Mouse (Mus musculus): ENCODE data around the gene Otub1. TPM values are rescaled to one million over a fixed set of nuclear protein-coding genes. Genes with fewer than 3 reads are reported as not detected.

The Otub1 gene
- polyA plus RNA-seq, 1 experiment from 2014 or later, result 240 TPM

GRCm38 (mm10) chr19:7164238-7164637 is 41.9 kb downstream of the Otub1 start:
- H3K27me3 ChIP-seq (ENCODE audit: control insufficient read depth, insufficient read depth, low read depth, low read length), result no peaks in the 10 kb centered on the region; the same call in 1 of the 2 replicates
- no peaks in the 10 kb centered on the region for H3K36me3 ChIP-seq (ENCODE audit: control insufficient read depth, insufficient read depth, low read length)
- H3K4me3 ChIP-seq (ENCODE audit: low read depth, low read length), result peak overlapping the region; percentile 98
- H3K9me3 ChIP-seq (replicated peaks; ENCODE audit: control insufficient read depth, low read length, poor library complexity, severe bottlenecking), result no peaks in the 10 kb centered on the region
- 5% methylated on average over 6 of the region's 6 CpGs for WGBS
- H3K9ac ChIP-seq (ENCODE audit: low read depth, low read length), result peak overlapping the region; percentile 83
- peaks cover 42% of the 10 kb centered on the region for H3K4me1 ChIP-seq (ENCODE audit: control insufficient read depth, insufficient read depth, low read length)
- peak overlapping the region; percentile 94 for H3K4me2 ChIP-seq (ENCODE audit: low read length)
- no peak for ATAC-seq
- H3K27ac ChIP-seq (ENCODE audit: low read length), result peak overlapping the region; percentile 64; the same call in 1 of the 2 replicates

GRCm38 (mm10) chr19:7161064-7161463 is 45.1 kb downstream of the Otub1 start:
- Histone ChIP-seq H3K4me3 (ENCODE audit: low read depth, low read length) (no peak overlapping the region), H3K4me2 (ENCODE audit: low read length) (no peak overlapping the region), H3K27me3 (ENCODE audit: control insufficient read depth, insufficient read depth, low read depth, low read length) (no peaks in the 10 kb centered on the region; the same call in 1 of the 2 replicates), H3K9me3 (replicated peaks; ENCODE audit: control insufficient read depth, low read length, poor library complexity, severe bottlenecking) (no peaks in the 10 kb centered on the region), H3K9ac (ENCODE audit: low read depth, low read length) (no peak overlapping the region), H3K4me1 (ENCODE audit: control insufficient read depth, insufficient read depth, low read length) (peaks cover 46% of the 10 kb centered on the region), H3K27ac (ENCODE audit: low read length) (no peak overlapping the region), H3K36me3 (ENCODE audit: control insufficient read depth, insufficient read depth, low read length) (no peaks in the 10 kb centered on the region)
- ATAC-seq, result no peak
- 72% methylated on average over 3 of the region's 3 CpGs for WGBS

GRCm38 (mm10) chr19:7160151-7160906 is 45.8 kb downstream of the Otub1 start:
- Histone ChIP-seq H3K9ac (ENCODE audit: low read depth, low read length) (peak overlapping the region; percentile 51), H3K36me3 (ENCODE audit: control insufficient read depth, insufficient read depth, low read length) (no peaks in the 10 kb centered on the region), H3K4me2 (ENCODE audit: low read length) (peak overlapping the region; percentile 31), H3K27ac (ENCODE audit: low read length) (peak overlapping the region; percentile 60), H3K4me1 (ENCODE audit: control insufficient read depth, insufficient read depth, low read length) (peaks cover 45% of the 10 kb centered on the region), H3K4me3 (ENCODE audit: low read depth, low read length) (no peak overlapping the region), H3K27me3 (ENCODE audit: control insufficient read depth, insufficient read depth, low read depth, low read length) (no peaks in the 10 kb centered on the region; the same call in 1 of the 2 replicates), H3K9me3 (replicated peaks; ENCODE audit: control insufficient read depth, low read length, poor library complexity, severe bottlenecking) (no peaks in the 10 kb centered on the region)
- ATAC-seq, result peak; percentile 65
- 4% methylated on average over 13 of the region's 14 CpGs for WGBS

- WGBS, result 10% methylated on average over 14 of the region's 14 CpGs
- H3K9ac ChIP-seq (ENCODE audit: low read depth, low read length), result peak overlapping the region; percentile 45
- H3K4me1 ChIP-seq (ENCODE audit: control insufficient read depth, insufficient read depth, low read length), result peaks cover 29% of the 10 kb centered on the region
- H3K27ac ChIP-seq (ENCODE audit: low read length), result peak overlapping the region; percentile 35; the same call in 1 of the 2 replicates
- no peak for ATAC-seq
- no peaks in the 10 kb centered on the region for H3K36me3 ChIP-seq (ENCODE audit: control insufficient read depth, insufficient read depth, low read length)
- no peak overlapping the region for H3K4me3 ChIP-seq (ENCODE audit: low read depth, low read length)
- no peaks in the 10 kb centered on the region; the same call in 1 of the 2 replicates for H3K27me3 ChIP-seq (ENCODE audit: control insufficient read depth, insufficient read depth, low read depth, low read length)
- H3K4me2 ChIP-seq (ENCODE audit: low read length), result 0 out of 2 replicates have a peak overlapping the region, but pooled peaks have one; percentile 1
- no peaks in the 10 kb centered on the region for H3K9me3 ChIP-seq (replicated peaks; ENCODE audit: control insufficient read depth, low read length, poor library complexity, severe bottlenecking)
Measured at GRCm38 (mm10) chr19:7157734-7158133, 48.4 kb downstream of the Otub1 start.

GRCm38 (mm10) chr19:7155196-7155595 is 50.9 kb downstream of the Otub1 start:
- Histone ChIP-seq H3K9ac (ENCODE audit: low read depth, low read length) (no peak overlapping the region), H3K9me3 (replicated peaks; ENCODE audit: control insufficient read depth, low read length, poor library complexity, severe bottlenecking) (no peaks in the 10 kb centered on the region), H3K27me3 (ENCODE audit: control insufficient read depth, insufficient read depth, low read depth, low read length) (no peaks in the 10 kb centered on the region; the same call in 1 of the 2 replicates), H3K4me1 (ENCODE audit: control insufficient read depth, insufficient read depth, low read length) (peaks cover 22% of the 10 kb centered on the region), H3K4me2 (ENCODE audit: low read length) (no peak overlapping the region), H3K4me3 (ENCODE audit: low read depth, low read length) (no peak overlapping the region), H3K36me3 (ENCODE audit: control insufficient read depth, insufficient read depth, low read length) (no peaks in the 10 kb centered on the region), H3K27ac (ENCODE audit: low read length) (no peak overlapping the region)
- 56% methylated on average over 6 of the region's 6 CpGs for WGBS
- ATAC-seq, result peak; percentile 20; the same call in 1 of the 2 replicates

- Histone ChIP-seq H3K9me3 (replicated peaks; ENCODE audit: control insufficient read depth, low read length, poor library complexity, severe bottlenecking) (no peaks in the 10 kb centered on the region), H3K36me3 (ENCODE audit: control insufficient read depth, insufficient read depth, low read length) (no peaks in the 10 kb centered on the region), H3K4me2 (ENCODE audit: low read length) (no peak overlapping the region), H3K27me3 (ENCODE audit: control insufficient read depth, insufficient read depth, low read depth, low read length) (no peaks in the 10 kb centered on the region; the same call in 1 of the 2 replicates), H3K9ac (ENCODE audit: low read depth, low read length) (no peak overlapping the region; the same call in 1 of the 2 replicates), H3K4me3 (ENCODE audit: low read depth, low read length) (no peak overlapping the region), H3K4me1 (ENCODE audit: control insufficient read depth, insufficient read depth, low read length) (peaks cover 21% of the 10 kb centered on the region), H3K27ac (ENCODE audit: low read length) (no peak overlapping the region)
- no peak for ATAC-seq
- WGBS, result 24% methylated on average over 7 of the region's 7 CpGs
Measured at GRCm38 (mm10) chr19:7153232-7153631, 52.9 kb downstream of the Otub1 start.

GRCm38 (mm10) chr19:7151927-7152653 is 54.0 kb downstream of the Otub1 start:
- Histone ChIP-seq H3K9me3 (replicated peaks; ENCODE audit: control insufficient read depth, low read length, poor library complexity, severe bottlenecking) (no peaks in the 10 kb centered on the region), H3K4me3 (ENCODE audit: low read depth, low read length) (no peak overlapping the region), H3K27me3 (ENCODE audit: control insufficient read depth, insufficient read depth, low read depth, low read length) (no peaks in the 10 kb centered on the region), H3K27ac (ENCODE audit: low read length) (0 out of 2 replicates have a peak overlapping the region, but pooled peaks have one; percentile 28), H3K36me3 (ENCODE audit: control insufficient read depth, insufficient read depth, low read length) (no peaks in the 10 kb centered on the region), H3K9ac (ENCODE audit: low read depth, low read length) (no peak overlapping the region), H3K4me2 (ENCODE audit: low read length) (no peak overlapping the region), H3K4me1 (ENCODE audit: control insufficient read depth, insufficient read depth, low read length) (peaks cover 12% of the 10 kb centered on the region)
- 70% methylated on average over 6 of the region's 6 CpGs for WGBS
- ATAC-seq, result no peak

- 75% methylated on average over 7 of the region's 7 CpGs for WGBS
- Histone ChIP-seq H3K36me3 (ENCODE audit: control insufficient read depth, insufficient read depth, low read length) (no peaks in the 10 kb centered on the region), H3K4me2 (ENCODE audit: low read length) (no peak overlapping the region), H3K27ac (ENCODE audit: low read length) (no peak overlapping the region), H3K9ac (ENCODE audit: low read depth, low read length) (no peak overlapping the region), H3K27me3 (ENCODE audit: control insufficient read depth, insufficient read depth, low read depth, low read length) (no peaks in the 10 kb centered on the region), H3K9me3 (replicated peaks; ENCODE audit: control insufficient read depth, low read length, poor library complexity, severe bottlenecking) (no peaks in the 10 kb centered on the region), H3K4me3 (ENCODE audit: low read depth, low read length) (no peak overlapping the region), H3K4me1 (ENCODE audit: control insufficient read depth, insufficient read depth, low read length) (peaks cover 9% of the 10 kb centered on the region; the same call in 1 of the 2 replicates)
- ATAC-seq, result no peak
Measured at GRCm38 (mm10) chr19:7151300-7151926, 54.7 kb downstream of the Otub1 start.

Data from midbrain, embryonic 16.5 days (tissue).